Mouse (Mus musculus) MEL (cell line): ENCODE measurements around the gene Il4i1. TPM values are rescaled to one million over a fixed set of nuclear protein-coding genes. Genes with fewer than 3 reads are reported as not detected.

Experiments
- DNase-seq: peaks from one replicate; pipeline ENCODE4 v3.0.0; 2011; ENCODE audit warnings: low read depth, low spot score
- H3K27ac ChIP-seq: 2 replicates; pipeline ENCODE4 v1.5.1; 2012; ENCODE audit warnings: low read depth, mild to moderate bottlenecking, control low read depth, low read length, moderate library complexity; ENCODE audit not compliant: control insufficient read depth
- H3K27me3 ChIP-seq, 2 experiments: fragments of 150-350 bp in 1 of 2; sonication (generic) in 1 of 2; 2 replicates each; pipeline ENCODE4 v1.6.1; 2012; ENCODE audit warnings: low read length in 2 of 2, mild to moderate bottlenecking in 2 of 2, improper control_type of control experiment in 1 of 2, moderate library complexity in 1 of 2; ENCODE audit not compliant: insufficient read depth in 2 of 2, control insufficient read depth in 1 of 2
- H3K36me3 ChIP-seq, 2 experiments: 2 replicates each; pipeline ENCODE4 v1.6.1; 2012 to 2014; ENCODE audit warnings: low read length in 2 of 2, improper control_type of control experiment in 1 of 2, inconsistent platforms in 1 of 2, mild to moderate bottlenecking in 1 of 2; ENCODE audit not compliant: insufficient read depth in 2 of 2, control insufficient read depth in 1 of 2
- H3K4me1 ChIP-seq, 2 experiments: fragments of 150-350 bp in 1 of 2; sonication (generic) in 1 of 2; 2 replicates each; pipeline ENCODE4 v1.6.1; 2012; ENCODE audit warnings: low read length in 2 of 2, improper control_type of control experiment in 1 of 2, mild to moderate bottlenecking in 1 of 2; ENCODE audit not compliant: insufficient read depth in 2 of 2, control insufficient read depth in 1 of 2
- H3K4me3 ChIP-seq, 2 experiments: fragments of 150-350 bp in 1 of 2; sonication (generic) in 1 of 2; 2 replicates each; pipeline ENCODE4 v1.5.1; 2012; ENCODE audit warnings: low read depth in 2 of 2, low read length in 2 of 2, mild to moderate bottlenecking in 2 of 2, moderate library complexity in 2 of 2, control low read depth in 1 of 2, improper control_type of control experiment in 1 of 2; ENCODE audit not compliant: control insufficient read depth in 1 of 2, insufficient read depth in 1 of 2
- H3K79me2 ChIP-seq: 2 replicates; pipeline ENCODE4 v1.6.1; 2012; ENCODE audit warnings: mild to moderate bottlenecking, low read length, moderate library complexity; ENCODE audit not compliant: control insufficient read depth, poor library complexity, insufficient read depth
- H3K9ac ChIP-seq: 2 replicates; pipeline ENCODE4 v1.6.1; 2012; ENCODE audit warnings: low read depth, mild to moderate bottlenecking, control low read depth, low read length, moderate library complexity; ENCODE audit not compliant: control insufficient read depth, poor library complexity, severe bottlenecking
- H3K9me3 ChIP-seq: fragments of 150-350 bp; sonication (generic); replicated peaks from 2 replicates; pipeline ENCODE4 v1.6.1; 2012; ENCODE audit warnings: mild to moderate bottlenecking, low read length, improper control_type of control experiment, moderate library complexity; ENCODE audit not compliant: insufficient read depth
- BHLHE40 ChIP-seq: IDR thresholded peaks from 2 replicates; pipeline ENCODE4 v1.6.1; 2012; ENCODE audit warnings: low read depth, mild to moderate bottlenecking, inconsistent platforms, low read length, improper control_type of control experiment, borderline replicate concordance
- CHD1 ChIP-seq: IDR thresholded peaks from 2 replicates; pipeline ENCODE4 v1.6.1; 2012; ENCODE audit warnings: low read depth, mild to moderate bottlenecking, inconsistent platforms, low read length, improper control_type of control experiment
- CHD2 ChIP-seq: IDR thresholded peaks from 2 replicates; pipeline ENCODE4 v1.6.1; 2011; ENCODE audit warnings: low read length, improper control_type of control experiment
- CTCF ChIP-seq, 3 experiments: IDR thresholded peaks in 2 of 3; conservative IDR thresholded peaks in 1 of 3; 2 replicates each; pipeline ENCODE4 v1.5.1; 2011 to 2012; ENCODE audit warnings: low read length in 3 of 3, low read depth in 2 of 3, mild to moderate bottlenecking in 2 of 3, improper control_type of control experiment in 1 of 3, inconsistent platforms in 1 of 3, mixed read lengths in 1 of 3, moderate library complexity in 1 of 3; ENCODE audit not compliant: control insufficient read depth in 1 of 3, insufficient read depth in 1 of 3, poor library complexity in 1 of 3, severe bottlenecking in 1 of 3
- E2F4 ChIP-seq: IDR thresholded peaks from 2 replicates; pipeline ENCODE4 v1.6.1; 2011; ENCODE audit warnings: low read depth, low read length, improper control_type of control experiment, borderline replicate concordance
- EP300 ChIP-seq, 2 experiments: IDR thresholded peaks; 2 replicates each; pipeline ENCODE4 v1.6.1; 2011; ENCODE audit warnings: improper control_type of control experiment in 2 of 2, low read length in 2 of 2, low read depth in 1 of 2, mild to moderate bottlenecking in 1 of 2
- ETS1 ChIP-seq: IDR thresholded peaks from 2 replicates; pipeline ENCODE4 v1.6.1; 2012; ENCODE audit warnings: low read depth, mild to moderate bottlenecking, inconsistent platforms, low read length, improper control_type of control experiment, moderate library complexity
- GABPA ChIP-seq: IDR thresholded peaks from 2 replicates; pipeline ENCODE4 v1.6.1; 2012; ENCODE audit warnings: low read depth, mild to moderate bottlenecking, inconsistent platforms, low read length, improper control_type of control experiment, moderate library complexity
- HCFC1 ChIP-seq: IDR thresholded peaks from 2 replicates; pipeline ENCODE4 v1.6.1; 2012; ENCODE audit warnings: low read depth, mild to moderate bottlenecking, inconsistent platforms, low read length, improper control_type of control experiment, moderate library complexity
- KAT2A ChIP-seq: conservative IDR thresholded peaks from 2 replicates; pipeline ENCODE4 v1.6.1; 2012; ENCODE audit warnings: low read depth, low read length, improper control_type of control experiment, inconsistent platforms
- MAFK ChIP-seq: IDR thresholded peaks from 2 replicates; pipeline ENCODE4 v1.6.1; 2011; ENCODE audit warnings: low read depth, mild to moderate bottlenecking, low read length, improper control_type of control experiment, borderline replicate concordance
- MAX ChIP-seq: IDR thresholded peaks from 2 replicates; pipeline ENCODE4 v1.6.1; 2011; ENCODE audit warnings: low read length, improper control_type of control experiment
- MEF2A ChIP-seq: IDR thresholded peaks from 2 replicates; pipeline ENCODE4 v1.6.1; 2014; ENCODE audit warnings: low read depth, mild to moderate bottlenecking, inconsistent platforms, low read length, improper control_type of control experiment; ENCODE audit not compliant: poor library complexity, insufficient replicate concordance, severe bottlenecking; ENCODE audit errors: extremely low read depth
- MXI1 ChIP-seq: IDR thresholded peaks from 2 replicates; pipeline ENCODE4 v1.6.1; 2011; ENCODE audit warnings: mild to moderate bottlenecking, low read depth, low read length, improper control_type of control experiment
- MYB ChIP-seq: IDR thresholded peaks from 2 replicates; pipeline ENCODE4 v1.6.1; 2011; ENCODE audit warnings: mild to moderate bottlenecking, low read depth, low read length, improper control_type of control experiment
- MYC ChIP-seq: IDR thresholded peaks from 2 replicates; pipeline ENCODE4 v1.6.1; 2011; ENCODE audit warnings: low read depth, mild to moderate bottlenecking, low read length, improper control_type of control experiment, moderate library complexity
- NELFE ChIP-seq: IDR thresholded peaks from 2 replicates; pipeline ENCODE4 v1.6.1; 2011; ENCODE audit warnings: low read depth, low read length, improper control_type of control experiment
- NRF1 ChIP-seq: IDR thresholded peaks from 2 replicates; pipeline ENCODE4 v1.6.1; 2014; ENCODE audit warnings: low read depth, mild to moderate bottlenecking, inconsistent platforms, low read length, improper control_type of control experiment, moderate library complexity; ENCODE audit not compliant: poor library complexity, insufficient read depth, severe bottlenecking
- POLR2AphosphoS2 ChIP-seq: IDR thresholded peaks from 2 replicates; pipeline ENCODE4 v1.6.1; 2011; ENCODE audit warnings: low read length, improper control_type of control experiment
- POLR2AphosphoS5 ChIP-seq: IDR thresholded peaks from 2 replicates; pipeline ENCODE4 v1.6.1; 2012; ENCODE audit warnings: low read depth, borderline replicate concordance, mild to moderate bottlenecking, inconsistent platforms, low read length, moderate library complexity, mixed read lengths
- RAD21 ChIP-seq: IDR thresholded peaks from 2 replicates; pipeline ENCODE4 v1.6.1; 2011; ENCODE audit warnings: mild to moderate bottlenecking, low read depth, low read length, improper control_type of control experiment
- RCOR1 ChIP-seq: IDR thresholded peaks from 2 replicates; pipeline ENCODE4 v1.6.1; 2012; ENCODE audit warnings: low read depth, mild to moderate bottlenecking, inconsistent platforms, low read length, improper control_type of control experiment
- SMC3 ChIP-seq: IDR thresholded peaks from 2 replicates; pipeline ENCODE4 v1.6.1; 2011; ENCODE audit warnings: low read depth, low read length, improper control_type of control experiment
- TAL1 ChIP-seq: IDR thresholded peaks from 2 replicates; pipeline ENCODE4 v1.6.1; 2012; ENCODE audit warnings: mild to moderate bottlenecking, inconsistent platforms, low read length, moderate library complexity, mixed read lengths
- TBP ChIP-seq: IDR thresholded peaks from 2 replicates; pipeline ENCODE4 v1.8.0; 2011; ENCODE audit warnings: low read depth, low read length, improper control_type of control experiment
- TCF12 ChIP-seq: IDR thresholded peaks from 2 replicates; pipeline ENCODE4 v1.6.1; 2014; ENCODE audit warnings: low read depth, mild to moderate bottlenecking, inconsistent platforms, low read length, improper control_type of control experiment, moderate library complexity
- UBTF ChIP-seq: IDR thresholded peaks from 2 replicates; pipeline ENCODE4 v1.6.1; 2012; ENCODE audit warnings: low read depth, mild to moderate bottlenecking, inconsistent platforms, low read length, improper control_type of control experiment, moderate library complexity, borderline replicate concordance; ENCODE audit not compliant: insufficient read depth
- USF1 ChIP-seq: IDR thresholded peaks from 2 replicates; pipeline ENCODE4 v1.6.1; 2014; ENCODE audit warnings: low read depth, mild to moderate bottlenecking, inconsistent platforms, low read length, improper control_type of control experiment, moderate library complexity
- USF2 ChIP-seq, 2 experiments: IDR thresholded peaks; 2 replicates each; pipeline ENCODE4 v1.6.1; 2011 to 2012; ENCODE audit warnings: improper control_type of control experiment in 2 of 2, low read length in 2 of 2, borderline replicate concordance in 1 of 2, inconsistent platforms in 1 of 2, low read depth in 1 of 2, mild to moderate bottlenecking in 1 of 2; ENCODE audit not compliant: insufficient read depth in 1 of 2
- ZC3H11A ChIP-seq: IDR thresholded peaks from 2 replicates; pipeline ENCODE4 v1.6.1; 2012; ENCODE audit warnings: low read depth, mild to moderate bottlenecking, inconsistent platforms, low read length, improper control_type of control experiment
- ZMIZ1 ChIP-seq: IDR thresholded peaks from 2 replicates; pipeline ENCODE4 v1.6.1; 2012; ENCODE audit warnings: low read depth, mild to moderate bottlenecking, inconsistent platforms, low read length, improper control_type of control experiment, moderate library complexity
- ZNF384 ChIP-seq: IDR thresholded peaks from 2 replicates; pipeline ENCODE4 v1.6.1; 2012; ENCODE audit warnings: low read depth, mild to moderate bottlenecking, inconsistent platforms, low read length, improper control_type of control experiment
- polyA plus RNA-seq, 2 experiments: library from polyadenylated mRNA; stranded (reverse) in 1 of 2; unstranded in 1 of 2; fragments of >175 nt in 1 of 2; fragments of >200 nt in 1 of 2; gene quantifications; 2 replicates each; pipeline versions ENCODE4 v1.2.1 to v1.2.4; 2012; ENCODE audit warnings: low replicate concordance in 2 of 2, low read depth in 1 of 2; ENCODE audit not compliant: insufficient read length in 2 of 2, insufficient read depth in 1 of 2, missing spikeins in 1 of 2
- total RNA-seq: library from RNA; depleted of rRNA; stranded (reverse); fragments of 300-350 nt; gene quantifications from 2 replicates; pipeline ENCODE4 v1.2.3, GENCODE M21; 2012

Gene Il4i1
- total and polyA plus RNA-seq, 3 experiments, result 0.54 to 0.73 TPM; not detected in 1

DNA sequence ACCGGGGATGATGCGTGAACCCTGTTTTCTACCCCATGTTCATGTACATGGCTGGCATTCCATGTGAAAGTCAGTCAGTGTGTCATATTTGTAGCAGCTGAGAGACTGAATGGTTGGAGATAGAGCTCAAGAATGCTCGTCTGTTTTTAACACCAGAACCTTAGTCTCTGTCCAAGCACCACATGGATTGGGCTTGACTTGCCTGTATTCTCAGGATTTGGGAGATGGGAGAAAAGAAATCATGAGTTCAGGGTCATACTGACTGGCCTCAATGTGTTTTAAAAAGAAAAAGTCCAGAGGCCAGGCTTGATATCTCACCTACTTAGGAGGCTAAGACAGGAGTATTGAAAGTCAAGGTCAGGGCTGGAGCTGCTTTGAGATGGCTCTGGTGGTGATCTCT is 1.3 kb downstream of the Il4i1 start:
- peaks cover 8 to 47% of the 10 kb centered on the region in 2 experiments for H3K36me3 ChIP-seq

DNA sequence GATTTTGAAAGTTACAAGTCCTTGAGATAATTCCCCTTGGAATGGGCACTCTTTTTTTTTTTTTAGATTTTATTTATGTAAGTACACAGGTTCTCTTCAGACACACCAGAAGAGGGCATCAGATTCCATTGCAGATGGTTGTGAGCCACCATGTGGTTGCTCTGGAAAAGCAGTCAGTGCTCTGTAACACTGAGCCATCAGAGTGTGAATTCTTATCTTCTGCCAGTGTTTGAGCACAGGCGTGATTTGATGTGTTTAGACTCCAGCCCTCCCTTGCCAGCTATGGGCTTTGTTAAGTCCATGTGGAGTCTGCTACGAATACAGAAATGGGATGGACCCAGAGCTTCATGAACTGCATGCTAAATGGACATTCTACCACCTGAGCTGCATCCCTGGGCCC is 2.0 kb downstream of the Il4i1 start:
- Histone ChIP-seq H3K9ac (peak overlapping the region; percentile 97), H3K27ac (peak overlapping the region; percentile 94), H3K9me3 (no peaks in the 10 kb centered on the region), H3K36me3 (peaks cover 11 to 53% of the 10 kb centered on the region in 2 experiments), H3K4me1 (peaks cover 28 to 55% of the 10 kb centered on the region in 2 experiments), H3K4me3 (peak overlapping the region; percentile 87 to 94), H3K27me3 (no peaks in the 10 kb centered on the region), H3K79me2 (peaks cover 76% of the 10 kb centered on the region)
- peak; percentile 71 for DNase-seq
- TF ChIP-seq EP300 (IDR thresholded peaks at IDR 0.05; ENCODE audit: low read depth in 1 of 2, low read length in 2 of 2), result no peak
- TF ChIP-seq ZMIZ1, result no peak
- no peak for TF ChIP-seq POLR2AphosphoS2
- TF ChIP-seq ETS1, result no peak
- TF ChIP-seq TAL1, result no peak
- no peak for TF ChIP-seq TCF12
- no peak for TF ChIP-seq BHLHE40
- no peak for TF ChIP-seq E2F4
- TF ChIP-seq USF2 (IDR thresholded peaks at IDR 0.05; ENCODE audit: borderline replicate concordance in 1 of 2, insufficient read depth in 1 of 2, low read depth in 1 of 2, low read length in 2 of 2), result no peak
- TF ChIP-seq RAD21, result no peak
- no peak for TF ChIP-seq POLR2AphosphoS5
- peak; percentile 15 to 57 (median 24); a peak in 3 of 6 replicates for TF ChIP-seq CTCF (IDR thresholded peaks at IDR 0.05 in 2 of 3, conservative IDR thresholded peaks at IDR 0.05 in 1 of 3; ENCODE audit: control insufficient read depth in 1 of 3, insufficient read depth in 1 of 3, low read depth in 2 of 3, low read length in 3 of 3, poor library complexity in 1 of 3, severe bottlenecking in 1 of 3)
- no peak for TF ChIP-seq CHD1
- no peak for TF ChIP-seq MAFK
- no peak for TF ChIP-seq MYB
- peak; percentile 81 for TF ChIP-seq RCOR1
- no peak for TF ChIP-seq NELFE
- TF ChIP-seq CHD2, result no peak
- TF ChIP-seq MEF2A, result no peak
- no peak for TF ChIP-seq NRF1
- TF ChIP-seq MXI1, result no peak
- TF ChIP-seq HCFC1, result no peak
- TF ChIP-seq KAT2A, result no peak
- no peak for TF ChIP-seq USF1

More for the DNA sequence above, 1.3 kb downstream of the Il4i1 start:
- peak overlapping the region; percentile 97 for H3K9ac ChIP-seq
- DNase-seq, result peak; percentile 39
- peak overlapping the region; percentile 93 for H3K27ac ChIP-seq
- no peaks in the 10 kb centered on the region for H3K27me3 ChIP-seq
- H3K9me3 ChIP-seq, result no peaks in the 10 kb centered on the region
- H3K4me3 ChIP-seq, result peak overlapping the region; percentile 87 to 94
- TF ChIP-seq ETS1, result no peak
- no peak for TF ChIP-seq KAT2A
- no peak for TF ChIP-seq MYC
- TF ChIP-seq GABPA, result no peak
- no peak for TF ChIP-seq UBTF
- TF ChIP-seq CHD2, result no peak
- 0 out of 2 replicates have a peak, but pooled peaks have one; percentile 24 for TF ChIP-seq RCOR1
- no peak for TF ChIP-seq MAX
- no peak for TF ChIP-seq NRF1
- no peak for TF ChIP-seq ZC3H11A
- TF ChIP-seq CTCF (IDR thresholded peaks at IDR 0.05 in 2 of 3, conservative IDR thresholded peaks at IDR 0.05 in 1 of 3; ENCODE audit: control insufficient read depth in 1 of 3, insufficient read depth in 1 of 3, low read depth in 2 of 3, low read length in 3 of 3, poor library complexity in 1 of 3, severe bottlenecking in 1 of 3), result 0 out of 6 replicates have a peak, but pooled peaks of 1 of the 3 experiments have one; percentile 4
- no peak for TF ChIP-seq TBP
- no peak for TF ChIP-seq MYB
- TF ChIP-seq SMC3, result no peak; the same call in 1 of the 2 replicates
- no peak for TF ChIP-seq MAFK
- no peak for TF ChIP-seq NELFE
- TF ChIP-seq E2F4, result no peak
- no peak for TF ChIP-seq ZNF384
- H3K79me2 ChIP-seq, result peaks cover 69% of the 10 kb centered on the region
- peaks cover 25 to 48% of the 10 kb centered on the region in 2 experiments for H3K4me1 ChIP-seq
